Mouse (Mus musculus) splenic B cell, adult 2 months (primary cell): ENCODE results near the gene Dkkl1.
A peak's percentile ranks its signal among the peaks of the same experiment; 100 is the strongest.
"Not testable (repeated sequence)": the region's sequence is repeated elsewhere in the genome, so short reads cannot be mapped to it uniquely, and the experiment has no call there.

ENCODE experiments used
- DNase-seq: peaks from one replicate; pipeline ENCODE4 v3.0.0-alpha.2; 2011; ENCODE audit warnings: low read depth, low spot score
- H3K27me3 ChIP-seq: 2 replicates; pipeline ENCODE4 v1.6.1; 2012; ENCODE audit warnings: mild to moderate bottlenecking, low read length, moderate library complexity, mixed read lengths; ENCODE audit not compliant: control insufficient read depth, poor library complexity, insufficient read depth, severe bottlenecking
- H3K36me3 ChIP-seq: 2 replicates; pipeline ENCODE4 v1.6.1; 2012; ENCODE audit warnings: mild to moderate bottlenecking, low read length, moderate library complexity, mixed read lengths; ENCODE audit not compliant: control insufficient read depth, poor library complexity, insufficient read depth, severe bottlenecking

The Dkkl1 gene

DNA sequence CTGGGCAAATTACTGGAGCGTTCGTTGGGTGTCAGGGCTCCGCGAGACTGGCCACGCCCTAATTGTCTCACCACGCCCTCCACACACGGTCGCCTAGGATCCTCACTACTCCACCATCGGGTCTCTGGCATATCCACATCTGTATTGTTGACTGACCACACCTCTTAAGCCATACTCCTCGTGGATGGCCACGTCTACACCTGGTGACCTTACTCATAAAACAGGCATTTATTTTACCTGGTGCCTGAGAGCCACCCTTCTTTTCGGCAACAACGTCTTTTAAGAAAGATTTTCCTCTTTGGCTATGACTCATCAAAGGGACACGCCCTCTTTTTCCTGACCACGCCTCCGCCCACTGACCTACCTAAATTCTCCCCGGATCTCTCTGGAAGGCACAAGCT lies at the start of gene Dkkl1:
Dkkl1 (minus strand) TSS at position 297 of the 401 bp plus-strand sequence.
- Histone ChIP-seq H3K27me3 (no peaks in the 10 kb centered on the region), H3K36me3 (no peaks in the 10 kb centered on the region)
- DNase-seq: peak; percentile 62

- no peak for DNase-seq
- H3K27me3 ChIP-seq: no peaks in the 10 kb centered on the region
Observed at GRCm38 (mm10) chr7:45259281-45259680, 47.3 kb upstream of the Dkkl1 start.

GRCm38 (mm10) chr7:45257063-45257840 lies 45.3 kb upstream of the Dkkl1 start:
- DNase-seq: no peak
- H3K36me3 ChIP-seq: no peaks in the 10 kb centered on the region

More at GRCm38 (mm10) chr7:45259281-45259680, 47.3 kb upstream of the Dkkl1 start:
- no peaks in the 10 kb centered on the region for H3K36me3 ChIP-seq

DNA sequence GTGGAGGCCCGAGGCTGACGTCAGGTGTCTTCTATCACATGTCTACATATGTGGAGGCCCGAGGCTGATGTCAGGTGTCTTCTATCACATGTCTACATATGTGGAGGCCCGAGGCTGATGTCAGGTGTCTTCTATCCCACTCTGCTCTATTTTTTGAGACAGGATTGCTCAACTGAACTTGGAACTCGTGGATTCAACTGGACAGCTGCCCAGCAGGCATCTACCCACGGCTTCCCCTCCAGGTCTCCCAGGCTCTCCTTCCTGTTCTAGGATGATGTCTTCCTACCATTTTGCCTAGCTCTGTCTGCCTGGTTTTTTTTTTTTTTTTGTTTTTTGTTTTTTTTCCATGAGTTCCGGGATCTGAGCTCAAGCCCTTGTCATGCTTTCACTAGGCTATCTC lies 43.9 kb upstream of the Dkkl1 start:
- H3K27me3 ChIP-seq, H3K36me3 ChIP-seq, DNase-seq: not testable (repeated sequence)

More at GRCm38 (mm10) chr7:45257063-45257840, 45.3 kb upstream of the Dkkl1 start:
- no peaks in the 10 kb centered on the region for H3K27me3 ChIP-seq

- Histone ChIP-seq H3K27me3 (no peaks in the 10 kb centered on the region), H3K36me3 (no peaks in the 10 kb centered on the region)
- DNase-seq: no peak
Observed at GRCm38 (mm10) chr7:45253806-45254205, 41.9 kb upstream of the Dkkl1 start.

DNA sequence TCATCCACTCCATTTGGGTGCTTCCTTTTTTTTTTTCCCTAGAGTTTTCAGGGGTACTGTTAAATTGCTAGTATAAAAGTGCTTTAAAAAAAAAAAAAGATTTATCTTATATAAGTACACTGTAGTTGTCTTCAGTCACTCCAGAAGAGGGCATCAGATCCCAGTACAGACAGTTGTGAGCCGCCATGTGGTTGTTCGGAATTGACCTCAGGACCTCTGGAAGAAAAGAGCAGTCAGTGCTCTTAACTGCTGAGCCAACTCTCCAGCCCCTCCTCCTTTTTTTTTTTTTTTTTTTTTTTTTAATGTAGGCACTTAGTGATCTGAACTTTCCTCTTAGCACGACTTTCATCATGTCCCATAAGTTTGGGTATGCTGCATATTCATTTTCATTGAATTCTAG lies 35.7 kb upstream of the Dkkl1 start:
- peak; percentile 62 for DNase-seq
- H3K27me3 ChIP-seq: no peaks in the 10 kb centered on the region
- H3K36me3 ChIP-seq: no peaks in the 10 kb centered on the region

- no peak for DNase-seq
- Histone ChIP-seq H3K27me3 (no peaks in the 10 kb centered on the region), H3K36me3 (no peaks in the 10 kb centered on the region; the same call in 1 of the 2 replicates)
Observed at GRCm38 (mm10) chr7:45241389-45241749, 29.4 kb upstream of the Dkkl1 start.

DNA sequence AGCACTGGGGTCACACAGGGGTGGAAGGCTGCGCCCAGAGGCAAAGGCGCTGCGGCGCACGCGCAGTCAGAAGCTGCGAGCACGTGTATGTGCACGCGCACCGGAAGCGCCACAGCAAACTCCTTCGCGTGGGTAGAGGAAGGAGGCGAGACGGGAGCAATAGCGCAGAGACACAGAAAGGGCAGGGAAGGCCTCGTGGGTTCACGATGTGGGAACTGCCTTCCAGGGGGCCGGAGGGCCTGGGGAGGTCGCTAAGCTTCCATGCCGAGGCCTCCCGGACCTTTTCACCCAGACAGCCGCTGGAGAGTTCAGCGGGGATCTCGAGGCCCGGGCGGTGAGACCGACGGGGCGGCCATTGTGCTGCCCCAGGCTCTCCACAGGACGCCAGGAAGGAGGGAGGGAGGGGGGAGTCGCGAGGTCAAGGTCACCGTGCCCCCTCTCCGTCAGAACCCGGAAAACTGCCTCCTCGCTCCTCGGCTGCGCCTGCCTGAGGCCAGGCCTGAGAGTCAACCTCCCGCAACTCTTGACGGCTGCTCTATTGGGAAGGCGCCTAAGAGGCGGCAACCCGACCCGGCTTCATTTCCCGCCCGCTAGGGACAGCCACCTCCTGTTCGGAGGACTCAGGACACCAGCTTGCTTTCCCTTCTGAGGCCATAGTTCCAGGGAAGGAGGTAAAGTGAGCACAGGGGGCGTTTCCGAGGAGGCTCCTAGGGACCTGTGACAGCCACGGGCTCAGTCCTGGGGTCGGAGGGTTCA lies 28.9 kb upstream of the Dkkl1 start, which contains the start of gene Slc6a16:
Slc6a16 (plus strand) TSS at position 453 of the 756 bp plus-strand sequence.
- H3K27me3 ChIP-seq: no peaks in the 10 kb centered on the region
- H3K36me3 ChIP-seq: peaks cover under 1% of the 10 kb centered on the region; the same call in 1 of the 2 replicates
- DNase-seq: no peak

GRCm38 (mm10) chr7:45240109-45240508 lies 28.2 kb upstream of the Dkkl1 start:
- H3K36me3 ChIP-seq: peaks cover 7% of the 10 kb centered on the region
- DNase-seq: no peak
- no peaks in the 10 kb centered on the region for H3K27me3 ChIP-seq

DNA sequence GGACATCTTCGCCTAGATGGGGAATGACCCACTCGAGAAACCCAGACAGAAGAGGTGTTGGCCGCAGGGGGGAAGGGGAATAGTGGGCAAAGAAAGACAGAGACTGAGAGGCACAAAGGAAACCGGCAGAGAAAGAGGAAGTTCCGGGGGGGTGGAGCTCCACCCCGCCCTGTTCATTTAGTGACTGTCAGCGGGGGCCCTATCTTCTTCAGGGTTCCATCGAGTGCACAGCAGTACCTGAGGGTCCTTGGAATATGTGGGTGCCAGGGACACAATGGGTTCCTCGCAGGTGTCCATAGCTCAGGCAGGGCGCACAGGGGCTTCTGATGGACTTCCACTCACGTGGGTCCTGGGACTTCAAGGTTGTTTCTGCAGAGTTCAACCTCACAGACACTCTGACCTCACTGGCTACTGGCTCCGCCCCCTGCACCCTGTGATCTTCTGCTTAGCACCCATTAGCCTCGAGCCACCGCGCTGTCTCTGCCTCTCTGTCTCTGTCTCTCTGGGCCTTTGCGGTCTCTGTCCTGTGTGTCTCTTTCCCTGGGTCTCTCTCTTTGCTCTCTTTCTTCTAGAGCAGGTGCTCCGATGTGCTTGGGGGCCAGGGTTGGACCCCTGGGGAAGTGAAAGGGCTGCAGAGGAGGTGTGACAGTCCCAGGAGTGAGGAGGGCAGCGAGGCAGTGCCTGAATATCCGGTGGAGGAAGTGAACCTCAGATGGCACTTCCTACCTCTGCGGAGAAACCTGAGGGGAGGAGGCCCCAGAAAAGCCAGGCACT lies 27.0 kb upstream of the Dkkl1 start, which contains the start of gene Cd37:
Cd37 (minus strand) TSS at position 393 of the 774 bp plus-strand sequence.
- peaks cover 12% of the 10 kb centered on the region for H3K36me3 ChIP-seq
- DNase-seq: peak; percentile 92
- H3K27me3 ChIP-seq: no peaks in the 10 kb centered on the region

DNA sequence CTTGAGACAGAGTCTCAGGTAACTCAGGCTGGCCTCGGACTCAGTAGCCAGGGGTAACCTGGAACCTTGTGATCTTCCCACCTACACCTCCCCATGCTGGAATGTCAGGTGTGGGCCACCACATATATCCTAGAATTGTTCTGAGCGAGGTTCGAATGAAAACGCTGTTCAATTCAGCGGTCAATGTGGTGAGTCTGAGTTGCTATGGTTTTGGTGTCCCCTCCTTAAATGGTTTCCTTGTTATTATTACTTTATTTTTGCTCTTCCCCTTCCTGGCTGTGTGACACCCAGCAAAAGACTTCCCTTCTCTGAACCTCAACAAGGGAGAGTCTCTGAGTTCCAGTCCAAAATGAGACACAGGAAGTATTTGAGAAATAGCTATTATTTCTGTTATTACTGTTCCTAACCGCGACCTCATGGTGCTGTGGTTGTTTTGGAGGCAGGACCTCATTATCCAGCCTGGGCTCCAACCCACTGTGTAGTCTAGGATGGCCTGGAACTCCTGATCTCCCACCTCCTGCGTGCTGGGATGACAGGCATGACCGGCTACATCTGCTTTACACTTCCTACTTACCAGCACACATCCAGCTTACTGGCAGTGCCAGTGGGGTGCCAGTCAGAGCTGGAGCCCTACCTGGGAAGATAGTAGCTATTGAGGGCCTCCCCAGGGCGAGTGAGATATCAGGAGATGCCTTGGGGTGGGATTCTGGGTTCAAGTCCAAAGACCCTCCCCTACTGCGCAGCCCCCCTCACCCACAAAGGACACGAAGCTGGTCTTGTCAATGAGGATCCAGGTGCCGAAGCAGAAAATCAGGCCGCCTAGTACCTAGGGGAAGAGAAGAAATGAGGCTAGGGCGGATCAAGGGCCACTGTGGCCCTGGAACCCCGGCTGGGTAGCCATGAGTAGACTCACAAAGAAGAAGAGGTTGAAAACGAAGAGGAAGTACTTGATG lies 26.1 kb upstream of the Dkkl1 start:
- no peak for DNase-seq
- Histone ChIP-seq H3K27me3 (no peaks in the 10 kb centered on the region), H3K36me3 (peaks cover 17% of the 10 kb centered on the region)

GRCm38 (mm10) chr7:45235656-45236180 lies 23.8 kb upstream of the Dkkl1 start:
- Histone ChIP-seq H3K36me3 (peaks cover 20% of the 10 kb centered on the region), H3K27me3 (no peaks in the 10 kb centered on the region)
- DNase-seq: no peak

DNA sequence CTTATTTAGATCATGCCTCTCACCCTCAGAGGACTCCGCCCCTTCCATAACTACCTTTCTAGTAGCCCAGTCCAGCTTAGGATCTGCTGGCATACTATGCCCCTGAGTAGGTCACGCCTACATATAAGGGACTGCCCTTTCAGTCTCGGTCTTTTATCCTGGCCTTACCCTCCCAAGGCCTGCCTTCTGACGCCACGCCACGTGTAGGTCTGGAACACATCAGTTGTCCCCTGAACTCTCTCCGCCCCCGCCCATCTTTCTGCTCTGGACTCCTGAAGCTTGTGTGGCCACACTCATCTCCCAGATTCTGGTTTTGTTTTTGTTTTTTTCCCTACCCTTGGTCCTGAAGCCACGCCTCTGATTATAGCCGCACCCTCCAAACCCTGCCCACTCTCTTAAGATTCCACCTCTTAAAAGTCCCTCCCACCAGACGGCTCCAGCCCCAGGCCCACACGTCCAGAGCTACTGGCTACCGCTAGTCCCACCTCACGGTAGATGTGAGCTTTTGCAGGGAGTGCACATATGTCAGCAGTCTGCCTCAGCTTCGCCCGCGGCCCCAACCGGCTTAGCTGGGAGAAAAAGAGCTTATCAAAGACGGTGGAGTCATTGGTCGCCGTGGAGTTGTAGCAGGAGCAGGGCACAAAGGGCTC lies 23.1 kb upstream of the Dkkl1 start:
- H3K36me3 ChIP-seq: peaks cover 20% of the 10 kb centered on the region
- DNase-seq: no peak
- H3K27me3 ChIP-seq: no peaks in the 10 kb centered on the region
